Mouse (Mus musculus) adipocyte (in vitro differentiated cells): Measurements from ENCODE around the gene Ndufs2.
"Not testable (repeated sequence)": the region's sequence is repeated elsewhere in the genome, so short reads cannot be mapped to it uniquely, and the experiment has no call there.

Experiments
- DNase-seq: peaks from one replicate; pipeline ENCODE4 v3.0.0-alpha.2; 2016; ENCODE audit warnings: low spot score

Gene Ndufs2

GRCm38 (mm10) chr1:171251594-171252324 is 571 bp upstream of the Ndufs2 start:
- peak; percentile 80 for DNase-seq

DNA sequence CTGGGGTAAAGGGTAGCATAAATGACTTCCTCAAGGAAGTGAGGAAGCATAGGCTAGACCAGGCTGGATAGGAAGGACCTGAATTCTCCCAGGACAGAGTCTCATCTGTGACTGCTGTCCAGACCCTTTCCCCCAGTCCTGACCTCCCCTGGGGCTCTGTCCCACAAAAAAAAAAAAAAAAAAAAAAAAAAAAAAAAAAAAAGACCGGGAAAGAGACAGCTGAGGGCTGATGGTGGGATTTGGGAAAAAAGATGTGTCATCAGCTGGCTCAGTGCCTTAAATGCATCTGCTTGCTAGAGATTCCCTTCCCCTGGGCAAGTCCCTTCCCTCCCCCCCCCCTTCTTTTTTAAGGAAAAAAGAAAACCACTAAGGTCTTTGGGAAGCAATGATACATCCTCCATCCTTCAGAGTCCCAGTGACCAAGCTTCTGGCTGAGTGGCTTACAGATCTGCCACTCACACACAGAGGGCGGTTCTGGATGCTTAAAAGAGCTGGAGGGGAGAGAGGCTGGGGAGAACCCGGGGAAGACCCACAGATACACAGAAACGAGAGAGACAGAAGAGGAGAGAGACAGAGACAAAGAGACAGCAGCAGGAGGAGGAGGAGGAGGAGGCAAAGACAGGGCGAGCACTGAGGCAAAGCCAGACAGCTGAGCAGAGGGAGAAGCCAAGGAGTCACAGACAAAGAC is 1.1 kb downstream of the Ndufs2 start, which contains the start of gene Adamts4:
Gene Adamts4 (plus strand): TSS at position 509 of the 688 bp plus-strand sequence.
- DNase-seq: peak; percentile 52

DNA sequence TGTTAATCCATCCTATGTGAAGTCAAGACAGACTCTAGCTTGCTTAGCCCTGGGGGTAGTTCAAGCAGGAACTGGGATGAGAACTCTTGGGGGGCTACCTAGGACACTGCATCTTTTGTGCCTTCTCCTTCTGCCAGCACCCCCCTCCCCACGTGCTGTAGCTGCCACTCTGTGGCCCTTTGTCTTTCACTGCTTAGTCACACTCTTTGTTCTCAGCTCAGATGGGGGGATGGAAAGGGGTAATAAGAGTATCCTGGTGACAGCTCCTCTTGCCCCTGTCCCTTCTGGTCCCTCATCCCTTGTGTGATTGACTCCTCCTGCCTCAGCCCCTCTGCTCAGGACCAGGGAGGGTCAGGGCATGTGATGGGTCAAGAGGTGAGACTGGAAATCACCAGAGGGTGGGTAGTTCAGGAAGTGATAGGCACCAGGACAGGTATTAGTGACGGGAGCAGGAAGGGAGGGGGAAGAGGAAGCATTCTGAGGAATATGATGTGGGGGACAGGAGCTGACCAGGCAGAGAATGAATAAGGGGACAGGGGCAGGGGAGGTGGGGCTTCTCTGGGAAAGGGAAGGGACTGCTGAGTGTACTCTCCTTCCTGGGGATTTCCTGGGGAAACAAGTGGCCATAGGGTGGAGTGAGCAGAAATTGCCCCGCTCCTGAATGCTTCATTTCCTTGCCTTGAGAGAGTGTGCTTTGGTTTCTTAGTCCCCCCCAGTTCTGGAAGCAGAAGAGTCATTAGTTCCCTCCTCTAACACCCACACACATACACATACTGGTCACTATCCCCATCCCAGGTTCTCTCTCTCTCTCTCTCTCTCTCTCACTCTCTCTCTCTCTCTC is 2.6 kb downstream of the Ndufs2 start:
- DNase-seq: no peak

DNA sequence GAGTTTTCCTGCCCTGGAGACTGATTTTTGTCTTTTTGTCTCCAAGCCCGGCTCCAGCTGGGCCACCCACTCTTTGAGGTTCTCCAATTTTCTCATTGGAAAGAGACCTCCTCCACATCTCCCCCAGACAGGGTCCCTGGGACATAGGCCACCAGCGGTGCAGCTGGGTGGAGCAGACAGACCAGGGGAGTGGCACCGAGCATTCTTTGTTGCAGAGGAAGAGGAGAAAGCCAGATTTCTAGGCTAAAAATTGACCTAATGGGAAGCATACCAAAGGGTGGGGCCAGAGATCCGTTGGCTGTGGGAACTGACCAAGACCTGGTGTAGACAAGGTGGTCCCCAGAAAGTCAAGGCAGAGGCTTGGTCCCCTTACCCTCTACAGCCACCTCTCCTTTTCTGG is 3.3 kb downstream of the Ndufs2 start:
- DNase-seq: no peak

DNA sequence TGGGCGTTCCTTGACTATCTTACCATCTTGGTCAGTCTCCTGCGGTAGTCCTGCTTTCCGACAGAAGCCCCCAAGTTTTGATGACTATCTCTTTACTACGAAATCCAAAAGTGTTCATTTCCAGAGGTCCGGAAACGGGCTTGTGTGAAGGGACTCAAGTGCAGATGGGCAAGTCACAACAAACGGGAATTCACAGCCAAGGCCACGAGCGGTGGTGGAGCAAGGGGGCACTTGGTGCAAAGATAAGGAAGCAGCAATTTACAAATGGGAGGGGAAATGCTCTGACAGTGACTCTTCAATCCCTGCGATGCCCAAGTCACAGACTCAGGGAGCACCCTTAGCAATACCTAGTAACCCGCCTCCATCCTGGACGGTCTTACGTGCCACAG is 3.7 kb downstream of the Ndufs2 start:
- DNase-seq: no peak

DNA sequence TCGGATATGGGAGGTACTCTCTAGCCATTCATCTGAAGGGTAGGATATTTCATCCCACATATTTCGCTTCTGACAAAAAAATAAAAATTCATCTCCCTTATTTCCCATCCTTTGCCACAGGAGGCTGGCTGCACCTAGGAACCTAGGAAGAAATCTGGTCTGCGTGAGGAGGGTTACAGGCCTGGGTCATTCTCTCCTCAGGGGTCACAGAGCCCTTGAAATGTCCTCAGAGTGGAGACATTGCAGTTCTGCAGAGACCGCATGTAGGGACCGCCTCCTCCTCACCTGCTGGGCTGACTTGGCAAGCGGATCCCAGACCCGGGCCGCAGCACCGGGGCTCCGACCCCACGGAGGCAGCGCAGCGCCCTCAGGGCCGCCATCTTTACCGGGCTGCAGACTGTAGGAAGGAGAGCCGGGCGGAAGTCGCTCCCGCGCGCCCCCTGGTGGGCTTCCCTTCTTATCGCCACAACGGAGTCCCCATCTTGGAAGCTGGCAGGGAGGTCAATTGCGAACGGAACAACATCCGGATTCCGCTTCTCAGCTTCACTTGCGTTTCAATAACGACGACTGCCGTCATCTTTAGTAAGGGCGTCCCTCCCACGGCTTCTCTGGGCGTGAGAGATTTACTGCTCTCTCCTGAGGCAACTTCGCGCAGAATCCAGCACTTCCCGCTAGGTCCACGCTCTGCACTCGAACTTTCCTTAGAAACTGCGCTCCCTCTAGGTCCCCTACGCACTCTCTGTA is 4.3 kb downstream of the Ndufs2 start:
- DNase-seq: peak; percentile 99

DNA sequence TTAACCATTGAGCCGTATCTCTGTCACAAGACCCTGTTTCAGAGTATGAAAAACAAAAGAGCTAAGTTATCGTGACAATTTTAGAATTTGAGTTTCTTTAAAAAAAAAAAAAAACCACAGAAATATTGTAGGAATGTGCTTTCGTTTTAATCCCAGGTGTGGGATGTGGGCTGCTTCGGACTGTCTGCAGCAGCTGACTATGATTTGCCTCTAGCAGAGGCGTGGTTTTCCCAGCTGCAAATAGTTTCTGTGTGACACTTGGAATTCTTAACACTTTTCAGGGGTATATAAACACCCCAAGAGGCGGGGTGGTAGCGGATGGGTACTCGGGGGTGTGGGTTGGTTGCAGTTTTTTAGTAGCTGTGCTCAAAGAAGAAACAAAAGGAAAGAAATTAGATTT is 5.8 kb downstream of the Ndufs2 start:
- DNase-seq: no peak

GRCm38 (mm10) chr1:171241952-171242351 is 9.2 kb downstream of the Ndufs2 start:
- not testable (repeated sequence) for DNase-seq

- DNase-seq: no peak
These were observed 10.3 kb downstream of the Ndufs2 start for GRCm38 (mm10) chr1:171240911-171241310.

GRCm38 (mm10) chr1:171239992-171240744 is 11.0 kb downstream of the Ndufs2 start:
- DNase-seq: no peak

DNA sequence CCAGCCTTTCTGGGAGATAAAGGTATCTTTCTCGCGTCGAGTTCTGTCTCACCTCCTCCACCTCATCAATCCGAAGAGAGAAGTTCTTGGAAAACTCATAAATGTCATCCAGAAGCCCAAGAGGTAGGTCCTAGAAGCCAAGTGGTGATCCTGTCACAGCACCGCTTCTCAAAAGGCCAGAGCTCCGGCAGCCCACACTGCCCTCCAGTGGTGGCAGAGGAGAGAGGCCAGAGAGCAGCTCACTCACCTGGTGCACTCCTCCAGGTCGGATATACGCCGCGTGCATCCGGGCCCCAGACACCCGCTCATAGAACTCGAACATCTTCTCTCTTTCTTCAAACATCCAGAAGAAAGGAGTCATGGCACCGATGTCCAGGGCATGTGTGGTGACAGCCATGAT is 12.7 kb downstream of the Ndufs2 start:
- peak; percentile 62 for DNase-seq

DNA sequence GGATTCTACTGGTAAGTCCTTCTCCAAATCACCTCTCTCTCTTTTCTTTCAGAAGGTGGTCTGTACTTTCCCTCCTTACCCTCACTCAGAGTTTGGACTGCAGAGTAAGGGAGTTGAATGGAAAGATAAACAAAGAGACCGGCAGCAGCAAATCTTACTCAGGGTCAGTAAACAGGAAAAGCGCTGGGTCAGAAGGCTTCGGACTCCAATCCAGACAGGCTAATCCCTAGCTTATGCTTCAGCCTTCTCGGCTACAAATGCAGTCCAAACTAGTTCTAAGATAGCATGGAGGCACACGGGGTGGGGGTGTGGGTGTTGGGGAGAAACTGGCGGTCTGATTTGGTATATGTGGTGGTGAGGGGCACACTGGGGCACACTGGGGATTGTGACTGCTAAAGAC is 13.8 kb downstream of the Ndufs2 start:
- no peak for DNase-seq

GRCm38 (mm10) chr1:171235791-171236190 is 15.4 kb downstream of the Ndufs2 start:
- DNase-seq: no peak

DNA sequence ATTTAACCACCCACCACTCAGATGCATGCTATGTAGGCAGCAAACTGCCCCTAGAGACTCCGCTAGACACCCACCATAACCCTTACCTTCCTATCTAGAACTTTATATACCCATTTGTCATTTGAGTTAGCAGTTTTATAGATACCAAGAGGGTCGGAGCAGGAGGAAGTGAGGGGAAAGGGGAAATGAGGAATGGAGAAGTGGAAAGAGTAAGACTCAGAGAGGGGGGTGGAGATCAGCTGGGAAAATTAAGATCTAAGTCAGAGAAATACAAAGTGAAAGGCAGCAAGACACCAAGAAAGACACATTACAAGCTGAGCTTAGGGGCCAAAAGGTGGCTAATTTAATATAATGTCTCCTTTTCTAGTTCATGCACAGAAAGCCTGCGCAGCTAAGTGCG is 16.6 kb downstream of the Ndufs2 start:
- no peak for DNase-seq

- no peak for DNase-seq
These were observed 17.1 kb downstream of the Ndufs2 start, which contains the start of gene Fcer1g for GRCm38 (mm10) chr1:171234126-171234525. TSS of gene Fcer1g (minus strand) at chr1:171234365.

DNA sequence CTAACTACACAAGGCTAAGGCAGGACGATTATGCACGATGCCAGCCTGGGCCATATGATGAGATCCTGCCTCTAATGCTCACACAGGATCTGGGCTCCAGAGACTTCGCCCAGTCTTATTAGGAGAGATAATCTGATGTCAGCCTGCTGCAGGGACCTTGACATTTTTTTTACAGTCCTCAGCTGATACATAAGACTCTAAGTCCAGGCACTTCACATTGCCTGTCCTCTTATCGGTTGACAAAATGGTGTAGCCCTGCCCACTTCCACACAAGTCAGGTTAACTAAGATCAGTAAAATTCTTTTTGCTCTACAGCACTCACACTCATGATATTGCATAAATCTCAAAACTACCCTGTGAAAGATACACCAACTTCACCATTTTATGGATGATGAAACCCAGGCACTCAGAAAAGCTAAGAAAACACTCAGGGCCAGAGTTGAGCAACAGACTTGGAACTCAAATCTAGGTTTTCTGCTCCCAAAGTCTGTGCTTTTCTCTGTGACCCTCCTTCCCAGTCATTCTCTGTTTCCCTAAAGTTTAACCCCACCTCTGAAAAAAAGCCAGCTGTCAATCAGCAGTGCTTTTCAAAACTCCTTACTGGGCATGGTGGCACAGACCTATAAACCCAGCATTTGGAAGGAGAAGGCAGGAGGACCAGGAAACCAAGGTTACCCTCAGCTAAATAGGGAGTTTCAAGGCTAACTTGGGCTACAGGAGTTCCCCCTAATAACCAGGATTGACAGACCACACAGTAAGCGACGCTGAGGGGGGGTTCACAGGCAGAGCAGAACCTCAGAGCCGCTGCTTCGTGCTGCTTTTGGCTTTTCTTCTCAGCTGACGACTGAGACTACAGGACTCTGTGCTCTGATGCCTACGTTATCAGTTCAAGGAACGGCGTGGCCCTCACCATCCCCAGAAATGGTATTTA is 18.1 kb downstream of the Ndufs2 start:
- DNase-seq: peak; percentile 89

DNA sequence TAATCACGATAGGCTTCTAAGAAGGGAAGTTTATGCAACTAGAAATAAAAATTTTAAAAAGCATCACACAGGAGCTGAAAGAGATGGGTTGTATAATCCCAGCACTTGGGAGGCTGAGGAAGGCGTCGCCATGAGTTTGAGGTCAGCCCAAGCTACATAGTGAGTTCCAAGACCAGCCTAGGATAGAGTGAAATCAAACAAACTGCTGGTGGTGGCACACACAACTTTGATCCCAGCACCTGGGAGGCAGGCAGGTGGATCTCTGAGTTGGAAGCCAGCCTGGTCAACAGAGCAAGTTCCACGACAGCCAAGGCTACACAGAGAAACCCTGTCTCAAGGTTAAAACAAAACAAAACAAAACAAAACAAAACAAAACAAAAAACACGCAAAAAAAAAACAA is 18.8 kb downstream of the Ndufs2 start:
- DNase-seq: no peak

DNA sequence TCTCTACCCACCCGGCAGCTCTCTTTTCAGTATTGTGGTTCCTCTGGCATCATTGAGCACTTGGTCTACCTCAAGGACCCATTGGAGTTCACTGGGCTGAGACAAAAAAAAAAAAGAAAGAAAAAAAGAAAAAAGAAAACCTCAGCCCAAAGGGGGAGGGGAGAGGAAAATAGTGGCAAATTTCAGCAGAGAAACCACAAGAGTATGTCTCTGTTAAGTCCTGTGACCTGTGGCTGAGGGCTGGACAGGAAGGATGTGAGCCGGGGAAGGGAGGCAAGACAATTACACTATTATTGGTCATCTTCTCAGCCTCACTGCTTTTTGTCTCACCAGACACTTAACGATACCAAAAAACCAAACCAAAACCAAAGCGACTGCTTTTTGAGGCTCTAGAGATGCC is 19.3 kb downstream of the Ndufs2 start:
- no peak for DNase-seq

DNA sequence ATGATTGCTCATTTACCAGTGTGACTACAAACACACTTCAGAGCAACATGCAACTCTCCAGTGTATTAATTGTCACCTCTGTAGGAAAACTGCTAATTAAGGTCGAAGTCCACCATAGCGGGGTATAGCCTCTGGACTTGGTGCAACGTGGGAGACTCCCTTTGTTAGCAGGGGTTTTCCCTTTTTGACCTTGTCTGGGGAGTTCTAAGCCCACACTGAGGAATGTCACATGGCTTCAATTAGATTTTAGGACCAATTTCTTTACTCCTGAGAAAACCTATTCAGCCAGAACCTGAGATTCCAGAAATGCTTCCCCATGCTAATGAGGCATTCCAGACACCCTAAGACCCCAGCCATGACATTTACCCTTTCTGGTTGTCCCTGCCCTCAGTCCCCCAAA is 21.0 kb downstream of the Ndufs2 start:
- no peak for DNase-seq

- no peak for DNase-seq
These were observed 21.4 kb downstream of the Ndufs2 start for GRCm38 (mm10) chr1:171229750-171230149.
